Mouse (Mus musculus) MEL (cell line): ENCODE measurements around the gene Cyp1a2.

ENCODE experiments used
- CTCF ChIP-seq, 3 experiments: IDR thresholded peaks in 2 of 3; conservative IDR thresholded peaks in 1 of 3; 2 replicates each; pipeline ENCODE4 v1.5.1; 2011 to 2012; ENCODE audit warnings: low read length in 3 of 3, low read depth in 2 of 3, mild to moderate bottlenecking in 2 of 3, improper control_type of control experiment in 1 of 3, inconsistent platforms in 1 of 3, mixed read lengths in 1 of 3, moderate library complexity in 1 of 3; ENCODE audit not compliant: control insufficient read depth in 1 of 3, insufficient read depth in 1 of 3, poor library complexity in 1 of 3, severe bottlenecking in 1 of 3
- EP300 ChIP-seq, 2 experiments: IDR thresholded peaks; 2 replicates each; pipeline ENCODE4 v1.6.1; 2011; ENCODE audit warnings: improper control_type of control experiment in 2 of 2, low read length in 2 of 2, low read depth in 1 of 2, mild to moderate bottlenecking in 1 of 2
- MXI1 ChIP-seq: IDR thresholded peaks from 2 replicates; pipeline ENCODE4 v1.6.1; 2011; ENCODE audit warnings: mild to moderate bottlenecking, low read depth, low read length, improper control_type of control experiment

DNA sequence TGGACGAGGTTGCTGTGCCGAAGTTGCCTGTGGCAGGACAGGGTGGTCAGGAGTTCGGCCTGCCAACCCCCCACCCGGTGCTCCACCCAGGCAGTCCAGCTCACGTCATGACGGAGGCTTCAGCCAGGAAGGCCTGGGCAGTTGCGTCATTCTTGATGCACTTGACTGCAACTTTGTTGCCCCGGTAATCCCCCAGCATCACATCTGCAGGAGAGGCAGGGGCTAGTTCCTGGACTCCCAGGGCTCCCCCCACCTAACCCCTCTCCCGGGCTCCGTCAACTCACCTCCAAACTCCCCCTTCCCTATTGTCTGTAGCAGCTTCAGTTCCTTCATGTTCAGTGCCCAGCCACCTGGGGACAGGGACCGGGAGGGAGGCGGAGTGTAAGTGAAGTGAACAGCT, 54.8 kb downstream of the Cyp1a2 start:
- no peak for TF ChIP-seq CTCF (IDR thresholded peaks at IDR 0.05 in 2 of 3, conservative IDR thresholded peaks at IDR 0.05 in 1 of 3; ENCODE audit: control insufficient read depth in 1 of 3, insufficient read depth in 1 of 3, low read depth in 2 of 3, low read length in 3 of 3, poor library complexity in 1 of 3, severe bottlenecking in 1 of 3)
- no peak for TF ChIP-seq EP300 (IDR thresholded peaks at IDR 0.05; ENCODE audit: low read depth in 1 of 2, low read length in 2 of 2)
- no peak for TF ChIP-seq MXI1
